Mouse (Mus musculus) thymus, postnatal 4 days (tissue): Measurements from ENCODE around the gene Crybg3.

Source experiments
- DNase-seq: peaks from one replicate; pipeline ENCODE4 v3.0.0; 2021

Crybg3 gene

DNA sequence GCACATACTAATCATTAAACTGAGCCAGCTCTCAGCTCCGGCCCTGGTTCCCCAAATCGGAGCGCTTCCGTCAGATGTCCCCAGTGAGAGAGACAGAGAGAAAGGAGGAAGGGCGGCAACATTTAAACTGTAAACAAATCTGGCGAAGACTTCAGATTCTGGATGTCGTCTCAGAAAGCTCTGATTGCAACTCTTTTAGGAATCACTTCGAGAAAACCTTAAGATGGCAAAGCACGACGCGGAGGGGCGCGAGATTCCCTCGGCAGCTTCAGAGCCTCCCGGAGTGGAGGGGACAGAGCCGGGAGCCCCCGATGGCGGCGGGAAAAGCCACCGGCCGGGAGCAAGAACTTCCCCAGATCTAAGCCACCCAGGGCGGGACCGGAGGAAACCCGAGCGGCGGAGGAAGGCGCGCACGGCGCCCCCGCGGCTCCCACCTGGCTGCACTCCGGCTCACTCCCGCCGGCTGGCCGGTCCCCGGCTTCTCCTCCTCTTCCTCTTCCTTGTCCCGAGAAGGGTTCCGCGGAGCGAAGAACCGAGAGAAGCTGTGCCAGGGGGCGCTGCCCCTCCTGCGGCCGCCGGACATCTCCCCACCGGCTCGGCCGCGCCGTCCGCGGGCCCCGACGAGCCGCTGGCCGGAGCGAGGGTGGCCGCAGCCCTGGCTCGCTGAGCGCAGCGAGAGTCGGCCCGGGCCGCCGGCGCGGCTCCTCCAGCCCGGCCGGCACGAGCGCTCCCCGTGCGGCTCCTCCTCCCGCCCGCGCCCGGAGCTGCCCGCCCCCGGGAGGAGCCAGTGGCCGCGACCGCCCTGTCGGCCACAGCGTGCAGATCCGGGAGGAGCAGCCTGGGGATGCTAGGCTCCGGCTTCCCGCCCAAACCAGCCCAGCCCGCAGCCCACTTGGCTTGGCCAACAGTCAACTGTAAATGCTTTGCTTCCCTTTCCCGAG lies at the start of gene Crybg3:
TSS of gene Crybg3 (minus strand) at position 669 of the 941 bp plus-strand sequence.
- peak; percentile 42 for DNase-seq

DNA sequence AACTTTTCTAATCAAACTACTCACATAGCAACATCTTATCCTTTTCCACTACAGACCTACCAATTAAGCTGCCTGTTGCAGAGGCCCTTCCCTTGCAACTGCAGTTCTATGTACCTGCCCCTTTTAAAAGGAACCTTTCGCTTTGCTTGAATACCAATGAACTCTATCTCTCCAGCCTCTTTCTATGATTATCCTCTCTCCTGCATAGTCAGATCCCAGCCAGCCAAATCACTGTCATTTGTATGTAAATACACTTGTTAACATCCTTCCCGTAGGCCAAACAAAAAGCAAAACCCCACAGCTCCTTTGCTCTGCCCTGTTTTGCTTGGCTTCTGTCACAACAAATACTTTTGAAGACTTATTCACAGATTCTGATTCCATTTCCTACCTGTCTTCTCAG lies 43.0 kb upstream of the Crybg3 start:
- DNase-seq, result no peak

DNA sequence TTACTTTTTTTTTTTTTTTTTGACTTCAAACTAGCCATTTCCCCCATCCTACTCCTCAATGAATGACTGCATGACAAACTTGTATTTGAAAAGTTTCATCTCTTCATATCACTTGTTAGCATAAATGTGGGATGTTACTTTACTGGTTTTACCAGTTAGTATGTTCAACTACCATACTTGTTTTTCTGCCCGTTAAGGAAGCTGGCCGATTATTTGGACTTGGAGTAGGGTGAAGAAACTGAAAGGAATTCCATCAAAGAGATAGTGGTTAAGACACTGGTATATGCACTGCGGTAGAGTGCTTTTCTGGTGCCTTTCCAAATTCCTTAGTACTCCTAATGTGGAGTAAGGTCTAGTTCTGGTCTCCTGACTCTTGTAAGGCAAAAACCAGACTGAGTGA lies 39.2 kb upstream of the Crybg3 start:
- no peak for DNase-seq

DNA sequence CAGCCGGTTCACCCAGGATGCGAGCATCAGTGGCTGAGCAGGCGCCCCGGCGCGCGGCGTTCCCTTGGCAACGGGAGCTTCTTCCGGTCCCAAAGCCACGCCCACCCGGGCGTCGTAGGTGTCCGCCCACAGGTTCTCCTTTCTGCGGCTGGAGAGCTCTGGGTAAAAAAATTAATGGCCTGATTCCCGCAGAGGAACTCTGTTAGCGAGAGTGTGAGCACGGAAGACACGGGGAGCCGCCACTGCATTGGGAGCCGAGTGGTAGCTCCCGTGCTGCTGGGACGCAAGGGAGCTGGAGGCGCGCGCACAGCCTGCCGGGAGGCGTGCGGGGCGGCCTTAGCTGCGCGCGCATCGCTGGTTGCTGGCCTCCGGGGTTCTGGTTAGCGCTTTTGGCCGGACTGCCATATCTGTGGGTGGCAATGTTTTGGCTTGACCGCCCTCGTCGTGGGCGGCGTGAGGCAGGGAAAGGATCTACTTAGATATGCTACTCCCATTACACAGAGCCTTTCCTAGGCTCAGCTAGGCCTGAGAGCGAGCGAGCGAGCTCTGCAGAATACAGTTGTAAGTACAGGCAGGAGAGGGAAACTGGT lies 38.4 kb upstream of the Crybg3 start, which contains the start of gene Arl6:
TSS of gene Arl6 (minus strand) at position 290 of the 590 bp plus-strand sequence.
- peak; percentile 96 for DNase-seq

DNA sequence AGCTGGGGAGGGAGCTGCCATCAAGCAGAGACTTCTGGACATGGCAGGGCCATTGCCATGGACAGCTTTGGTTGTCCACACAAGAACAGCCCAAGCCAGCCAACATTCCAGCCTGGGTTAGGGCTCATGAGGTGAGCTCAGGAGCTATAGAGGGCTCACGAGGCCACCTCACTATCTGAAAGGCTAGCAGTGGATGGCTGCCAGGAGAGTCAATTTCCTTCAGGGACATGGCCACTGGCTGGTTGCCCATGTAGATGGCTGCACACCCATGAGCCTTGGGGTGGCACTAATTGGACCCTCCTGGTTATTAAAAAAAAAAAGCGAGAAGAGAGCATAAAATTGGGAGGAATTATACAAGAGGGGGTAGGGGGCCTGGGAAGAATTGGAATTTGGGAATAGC lies 33.8 kb upstream of the Crybg3 start:
- no peak for DNase-seq

DNA sequence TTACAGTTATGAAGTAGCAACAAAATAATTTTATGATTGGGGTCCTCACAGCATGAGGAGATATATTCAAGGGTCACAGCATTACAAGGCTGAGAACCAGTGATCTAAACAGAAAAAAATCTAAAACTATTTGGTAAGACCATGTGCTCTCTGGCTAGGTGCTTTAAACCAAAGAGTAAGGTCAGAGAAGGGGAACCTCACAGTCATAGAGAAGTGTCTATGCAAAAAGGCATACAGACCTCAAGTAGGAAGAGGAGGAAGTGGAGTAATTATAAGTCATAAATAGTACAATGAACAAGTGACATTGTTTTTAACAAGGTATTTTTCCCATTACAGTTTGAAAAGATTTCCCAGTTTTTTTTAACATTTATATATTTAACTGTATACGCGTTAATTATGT lies 20.8 kb upstream of the Crybg3 start:
- no peak for DNase-seq

DNA sequence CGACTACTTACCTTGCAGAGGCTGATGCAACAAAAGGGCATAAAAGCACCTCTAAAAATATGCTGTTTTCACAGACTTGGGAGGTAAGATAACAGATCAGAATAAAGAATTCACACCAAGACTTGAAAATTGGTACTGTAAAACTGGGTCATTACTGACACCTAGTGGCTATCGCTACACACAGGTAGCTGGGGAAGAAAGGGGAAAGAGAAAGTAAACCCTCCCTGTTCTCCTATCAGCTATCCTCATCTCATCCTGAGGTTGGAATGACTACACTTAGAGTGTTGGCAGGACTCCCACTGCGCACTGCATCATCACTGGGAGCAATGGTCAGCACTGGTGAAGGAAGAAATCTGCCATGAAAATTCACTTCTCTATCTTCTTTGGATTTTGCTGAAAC lies 16.4 kb upstream of the Crybg3 start:
- DNase-seq, result peak; percentile 14

DNA sequence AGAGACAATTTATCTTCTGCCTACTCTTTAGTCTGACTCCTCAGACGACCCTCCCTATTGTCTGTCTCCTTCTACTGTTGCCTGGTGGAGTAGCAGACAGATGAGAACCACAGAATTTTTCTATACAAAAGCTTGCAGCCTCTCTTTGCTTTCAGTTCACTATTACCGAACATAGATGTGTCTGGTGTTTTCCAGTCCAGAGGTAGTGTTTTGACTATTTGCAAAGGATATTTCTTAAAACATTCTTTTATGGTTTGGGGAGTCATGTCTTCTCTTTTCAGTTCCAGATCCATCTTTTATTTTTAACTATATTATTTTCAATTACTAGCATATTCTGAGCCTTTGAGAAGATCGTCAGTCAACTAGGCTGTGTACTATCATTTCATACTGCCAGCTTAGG lies 14.9 kb upstream of the Crybg3 start:
- DNase-seq, result no peak

DNA sequence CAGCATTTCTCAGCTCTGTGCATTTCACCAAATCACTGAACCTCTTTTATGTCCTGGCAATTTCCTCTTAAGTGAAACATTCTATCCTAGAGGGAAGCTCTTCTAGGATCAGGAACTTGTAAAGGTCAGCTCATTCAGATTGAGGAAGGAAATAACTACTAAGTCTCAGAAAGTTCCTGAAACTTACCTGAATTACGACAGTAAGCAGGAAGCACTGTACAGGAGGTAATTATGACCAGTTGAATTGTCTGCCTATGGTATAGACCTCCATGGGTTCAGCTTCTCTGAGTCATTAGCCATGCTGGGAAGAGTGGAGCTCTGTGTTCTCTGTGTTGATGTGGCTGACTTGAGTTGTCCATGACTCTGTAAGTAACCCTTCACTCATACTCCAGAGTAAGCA lies 10.0 kb upstream of the Crybg3 start:
- no peak for DNase-seq

DNA sequence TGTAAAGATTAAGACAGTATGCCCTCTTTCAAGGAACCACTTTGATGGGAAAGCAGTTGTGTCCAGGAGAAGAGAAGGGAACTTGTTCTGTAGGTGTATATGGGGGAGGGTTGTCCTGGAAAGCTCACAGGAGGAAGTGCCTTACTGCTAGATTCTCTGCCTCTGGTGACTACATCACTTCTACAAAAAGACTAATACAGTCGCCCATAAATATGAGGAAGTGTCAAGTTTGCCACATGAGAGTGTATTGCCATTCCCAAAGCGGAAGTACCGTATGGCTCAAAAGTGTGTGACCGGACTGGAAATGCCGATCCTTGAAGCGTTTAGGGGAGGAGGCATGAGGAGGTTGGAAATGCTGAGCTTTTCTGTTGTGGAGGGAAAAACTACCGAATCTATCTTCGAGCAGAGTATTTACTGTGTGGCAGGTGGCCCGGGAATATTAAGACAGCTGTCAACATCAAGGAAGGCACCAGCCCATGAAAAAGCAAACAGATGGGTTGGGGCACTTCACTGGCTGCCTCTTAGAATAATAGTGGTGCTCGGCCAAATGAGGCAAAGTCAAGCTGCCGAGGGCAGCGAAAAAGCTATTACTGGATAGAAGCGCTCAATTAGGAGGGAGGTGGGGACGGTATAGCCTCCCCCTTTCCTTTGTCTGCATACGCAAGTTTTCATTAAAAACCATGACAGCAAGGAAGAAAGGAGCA lies 3.5 kb upstream of the Crybg3 start:
- DNase-seq, result no peak

DNA sequence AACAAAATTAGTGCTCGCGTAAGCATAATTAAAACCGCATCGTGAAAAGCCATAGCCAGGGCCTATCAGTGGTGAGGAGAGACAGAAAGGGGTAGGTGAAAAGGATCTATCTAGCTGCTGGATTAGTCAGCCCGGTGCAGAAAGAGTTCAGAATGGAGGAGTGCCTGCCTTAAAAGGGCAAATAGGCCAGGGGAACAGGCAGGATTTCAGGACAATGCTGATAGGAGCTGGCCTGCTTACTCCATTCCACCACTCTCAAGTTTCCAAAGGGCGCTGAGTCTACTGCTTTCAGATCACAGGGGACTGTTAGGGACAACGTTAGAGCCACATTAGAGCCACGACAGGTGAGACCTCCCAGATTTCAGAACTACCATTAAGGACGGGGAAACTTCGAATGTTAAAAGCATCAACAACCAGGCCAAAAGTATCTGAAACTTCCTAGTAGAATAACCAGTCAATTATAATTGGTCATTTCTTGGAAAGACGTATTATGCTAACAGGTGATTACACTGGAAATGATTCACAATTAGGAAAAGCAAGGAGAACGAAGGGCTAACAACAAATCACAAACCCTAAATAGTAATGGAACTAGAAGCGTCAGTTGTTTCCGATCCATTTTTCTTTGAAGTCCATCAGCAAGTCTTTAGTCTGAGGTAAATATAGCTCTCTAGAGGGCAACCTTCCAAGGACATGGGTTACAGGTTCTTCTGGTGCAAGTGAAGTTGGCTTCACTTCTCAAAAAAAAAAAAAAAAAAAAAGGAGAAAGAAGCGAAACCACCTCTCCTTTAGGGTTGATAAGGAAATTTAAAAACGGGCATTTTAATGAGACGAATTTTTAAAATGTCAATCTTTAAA lies 1.1 kb downstream of the Crybg3 start:
- no peak for DNase-seq

DNA sequence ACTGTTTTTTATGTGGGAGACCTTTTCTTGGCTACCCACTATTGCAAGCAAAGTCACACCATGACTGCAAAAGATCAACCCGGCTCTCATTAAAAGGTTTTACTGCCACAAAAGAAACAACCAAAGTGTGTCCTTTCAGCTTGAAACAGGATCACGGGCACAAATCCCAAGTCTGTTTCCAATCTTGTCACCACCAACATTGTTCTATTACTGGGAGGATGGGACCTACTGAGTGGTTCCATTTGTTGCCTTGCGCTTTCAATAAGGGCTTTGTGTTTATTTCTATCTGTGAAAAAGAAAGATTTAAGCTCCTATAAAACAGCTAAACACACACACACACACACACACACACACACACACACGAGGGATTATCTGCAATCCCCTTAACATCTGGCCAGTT lies 1.8 kb downstream of the Crybg3 start:
- DNase-seq, result no peak

DNA sequence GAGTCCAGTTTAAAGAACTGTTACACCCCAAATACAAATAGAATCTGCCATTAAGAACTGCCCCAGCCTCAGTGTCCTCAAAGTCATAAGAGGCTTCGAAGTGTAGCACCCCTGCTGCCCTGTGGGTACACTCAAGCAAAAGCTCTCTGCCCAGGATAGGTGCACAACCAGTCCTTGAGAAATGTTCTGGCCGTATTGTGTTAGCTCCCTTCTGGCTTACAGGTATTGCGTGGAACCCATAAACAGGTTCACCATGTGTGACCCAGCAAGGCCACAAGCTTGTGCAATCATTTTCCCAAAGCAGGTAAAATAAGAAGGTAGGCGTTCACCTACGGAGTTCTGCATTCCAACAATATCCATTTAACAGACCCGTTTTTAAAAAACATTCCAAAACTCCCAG lies 3.5 kb downstream of the Crybg3 start:
- DNase-seq, result no peak

DNA sequence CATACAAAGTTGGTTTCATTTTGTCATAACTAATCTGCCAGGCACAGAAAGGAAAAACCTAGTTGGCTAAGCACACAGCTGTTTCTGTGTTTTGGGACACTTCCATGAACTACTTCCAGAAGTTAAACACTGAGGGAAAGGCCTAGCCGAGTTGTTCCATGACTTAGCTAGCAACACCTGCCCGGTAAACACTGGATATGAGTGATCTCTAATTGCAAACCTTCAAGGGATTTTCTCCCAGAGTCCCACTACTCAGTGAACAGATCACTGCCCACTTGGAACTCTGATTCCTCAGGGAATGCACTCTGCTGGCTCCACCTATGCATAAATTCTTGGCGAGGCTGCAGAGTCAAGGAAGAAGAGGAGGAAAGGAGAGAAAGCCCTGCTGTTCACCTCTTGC lies 6.1 kb downstream of the Crybg3 start:
- DNase-seq, result no peak

DNA sequence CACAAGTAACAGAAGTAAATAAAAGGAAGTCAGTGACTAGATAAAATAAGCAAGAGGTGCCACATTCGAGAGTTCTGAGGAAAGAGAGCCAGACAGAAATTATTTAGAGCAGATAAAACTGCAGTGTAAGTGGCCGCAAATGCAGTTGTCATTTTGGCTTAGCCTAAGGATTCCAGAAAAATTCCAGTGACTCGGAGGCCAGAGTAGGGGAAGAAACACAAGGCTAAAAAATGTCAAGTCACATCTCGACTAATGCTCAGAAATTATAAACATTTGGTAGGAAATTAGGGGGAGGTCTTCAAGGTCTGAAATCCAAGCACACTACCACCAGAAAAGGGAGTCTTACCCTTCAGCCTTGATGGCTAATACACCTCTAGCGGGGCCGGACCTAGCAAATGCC lies 10.0 kb downstream of the Crybg3 start:
- DNase-seq, result no peak

DNA sequence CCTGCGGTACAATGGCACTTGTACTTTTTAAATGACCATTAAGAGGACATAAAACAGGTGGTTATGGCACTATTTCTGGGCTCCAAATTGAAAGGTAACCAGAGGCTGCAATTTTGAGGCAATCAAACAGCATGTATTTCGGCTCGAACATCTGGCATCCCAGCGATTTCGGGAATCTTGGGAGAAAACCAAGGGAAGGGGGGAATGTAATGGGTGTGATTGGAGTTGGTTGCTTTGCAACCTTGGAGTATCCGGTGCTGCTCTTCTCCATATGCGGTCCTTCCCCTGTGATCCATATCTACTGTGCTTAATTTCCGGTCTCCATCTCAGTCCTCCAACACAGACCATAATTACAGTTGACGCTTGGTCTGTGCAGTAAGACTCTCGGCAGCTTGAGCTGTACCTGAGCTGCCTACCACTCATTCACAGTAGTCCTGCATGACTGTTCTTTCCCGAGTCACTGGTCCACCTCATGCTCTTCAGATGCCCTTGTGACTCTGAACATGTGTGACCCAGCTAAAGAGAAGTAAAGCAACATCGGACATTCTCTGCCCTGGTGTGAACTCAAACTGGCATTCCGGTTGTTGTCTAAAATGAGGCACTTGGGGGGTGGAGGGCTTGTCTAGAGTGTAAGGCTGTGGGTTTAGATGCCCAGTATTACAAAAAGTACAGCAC lies 12.3 kb downstream of the Crybg3 start:
- DNase-seq, result no peak

DNA sequence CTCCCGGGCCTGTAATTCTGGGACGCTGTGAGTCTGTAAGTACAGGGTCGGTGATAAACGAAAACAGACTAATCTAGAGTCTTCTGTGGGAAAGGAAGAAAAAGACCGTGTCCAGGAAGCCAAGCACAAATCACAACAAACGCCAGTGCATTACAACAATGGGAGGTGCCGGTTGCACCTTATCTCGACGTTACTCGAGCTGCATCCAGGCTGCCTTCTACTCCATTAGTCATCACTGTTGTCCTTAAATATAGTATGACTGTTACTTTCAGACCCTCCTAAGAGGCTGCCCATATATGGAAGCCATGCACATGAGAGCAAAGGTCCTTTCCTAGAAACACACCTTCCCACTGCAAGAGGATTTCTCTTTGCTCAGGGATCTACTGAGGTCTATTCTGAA lies 13.0 kb downstream of the Crybg3 start:
- no peak for DNase-seq

DNA sequence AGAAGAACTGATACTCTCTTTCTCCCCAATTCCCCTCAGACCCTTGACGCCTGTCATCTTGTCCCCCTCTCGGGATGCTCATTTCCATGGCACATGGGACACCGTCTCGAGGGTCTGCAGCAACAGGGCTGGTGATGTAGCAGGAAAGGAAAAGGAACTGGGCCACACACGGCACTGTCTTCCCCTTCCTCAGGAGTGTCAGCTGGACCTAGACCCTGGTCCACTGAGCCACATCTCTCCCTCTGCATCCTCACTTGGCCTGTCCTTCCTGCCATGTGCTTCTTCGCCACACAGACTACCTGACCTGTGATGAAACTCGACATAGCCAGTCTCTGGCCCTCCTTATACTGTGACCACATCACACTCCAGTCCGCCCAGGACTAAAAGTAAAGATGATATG lies 13.9 kb downstream of the Crybg3 start:
- DNase-seq, result no peak

DNA sequence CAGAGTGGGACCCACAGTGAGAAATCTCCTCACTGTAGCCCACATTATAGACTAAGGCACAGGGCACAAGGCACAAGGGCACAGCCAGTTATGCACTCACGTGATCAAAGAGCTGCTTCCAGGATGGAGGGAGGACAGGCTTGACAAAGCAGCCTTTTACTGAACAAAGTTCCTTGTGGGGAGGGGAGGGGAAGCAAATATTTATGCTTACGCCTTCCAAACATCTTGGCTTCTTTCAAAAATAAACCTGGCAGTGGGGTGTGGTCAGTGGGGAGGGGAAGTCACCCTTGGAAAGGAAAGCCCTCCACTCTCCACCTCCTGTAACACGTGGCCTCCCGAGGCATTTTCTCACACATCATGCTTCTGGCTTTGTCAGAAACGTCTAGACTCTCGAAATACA lies 14.5 kb downstream of the Crybg3 start:
- DNase-seq, result no peak

DNA sequence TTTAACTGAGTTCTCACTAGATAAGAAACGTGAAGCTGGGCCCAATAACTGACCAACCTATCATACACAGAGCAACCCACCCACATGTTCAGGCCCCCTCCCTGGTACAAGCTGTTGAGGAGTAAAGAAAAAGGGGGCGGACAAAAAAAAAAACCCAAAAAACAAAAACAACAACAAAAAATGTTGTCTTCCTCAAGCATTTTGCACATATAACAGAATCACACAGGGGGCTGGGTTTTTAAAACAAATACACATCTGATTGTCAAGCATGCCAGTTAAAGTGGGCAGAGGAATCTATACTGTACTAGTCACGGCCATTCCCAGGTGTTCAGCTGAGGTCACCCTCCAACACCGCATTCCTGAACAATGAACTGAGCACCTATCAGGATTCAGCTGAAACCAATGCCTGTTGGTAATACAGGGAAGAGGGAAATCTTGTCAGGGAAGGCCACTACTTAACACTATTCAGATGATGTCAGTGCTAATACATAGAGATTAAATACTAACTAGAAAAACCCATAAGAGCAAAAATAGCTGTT lies 15.0 kb downstream of the Crybg3 start:
- DNase-seq, result no peak

DNA sequence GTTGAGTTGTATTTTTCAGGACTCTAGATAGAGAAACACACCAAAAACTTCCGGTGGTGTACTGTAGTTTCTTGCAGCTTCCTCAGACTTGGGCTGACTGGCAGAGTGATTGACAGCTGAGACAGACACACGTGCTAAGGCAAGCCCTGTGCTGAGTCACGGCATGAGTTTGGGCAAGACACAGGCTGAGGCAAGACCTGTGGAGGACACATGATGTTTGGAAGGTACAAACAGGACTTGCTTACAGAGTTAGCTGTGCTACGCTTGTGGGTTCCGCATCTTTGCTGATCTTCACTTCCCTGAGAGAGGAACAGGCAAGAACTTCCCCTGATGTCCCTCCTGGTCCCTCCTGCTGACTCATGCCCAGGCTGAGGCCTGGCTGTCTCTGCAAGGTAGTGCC lies 17.3 kb downstream of the Crybg3 start:
- DNase-seq, result no peak

DNA sequence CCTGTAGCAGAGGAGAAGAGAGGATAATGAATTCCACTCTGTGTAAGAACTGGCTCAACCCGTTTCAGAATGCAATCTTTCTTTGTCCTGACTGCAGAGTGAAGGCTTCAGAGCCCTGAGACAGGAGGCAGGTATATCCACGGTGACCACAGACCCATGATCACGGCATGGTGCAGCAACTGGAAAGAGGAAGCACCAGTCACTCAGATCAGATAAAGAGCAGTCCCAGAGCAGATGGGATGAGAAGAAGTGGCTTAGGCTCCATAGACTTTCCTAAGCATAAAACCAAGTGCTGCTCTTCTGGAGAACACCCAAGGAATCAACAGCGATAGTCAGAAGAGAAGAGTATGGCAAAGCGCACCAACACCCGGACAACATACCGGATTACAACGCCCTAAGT lies 21.5 kb downstream of the Crybg3 start:
- no peak for DNase-seq
